Mouse (Mus musculus) heart, embryonic 11.5 days (tissue): ENCODE data around the gene Pou1f1. TPM values are rescaled to one million over a fixed set of nuclear protein-coding genes. Genes with fewer than 3 reads are reported as not detected.

Experiments used
- polyA plus RNA-seq: library from polyadenylated mRNA; unstranded; fragments of >200 nt; fragmentation: Nextera tagmentation; extraction: Ambion mirVana; gene quantifications from 2 replicates; pipeline ENCODE4 v1.2.1, GENCODE M21; 2014

Gene Pou1f1
- polyA plus RNA-seq, 1 experiment from 2014 or later = not detected

Other genes with a start within 250 kb of the Pou1f1 start
- 43.2 and 51.7 TPM in 2 replicates for gene Chmp2b, start 42.2 kb downstream of the Pou1f1 start, polyA plus RNA-seq